Mouse (Mus musculus): ENCODE measurements around the gene Vps33a.

DNA sequence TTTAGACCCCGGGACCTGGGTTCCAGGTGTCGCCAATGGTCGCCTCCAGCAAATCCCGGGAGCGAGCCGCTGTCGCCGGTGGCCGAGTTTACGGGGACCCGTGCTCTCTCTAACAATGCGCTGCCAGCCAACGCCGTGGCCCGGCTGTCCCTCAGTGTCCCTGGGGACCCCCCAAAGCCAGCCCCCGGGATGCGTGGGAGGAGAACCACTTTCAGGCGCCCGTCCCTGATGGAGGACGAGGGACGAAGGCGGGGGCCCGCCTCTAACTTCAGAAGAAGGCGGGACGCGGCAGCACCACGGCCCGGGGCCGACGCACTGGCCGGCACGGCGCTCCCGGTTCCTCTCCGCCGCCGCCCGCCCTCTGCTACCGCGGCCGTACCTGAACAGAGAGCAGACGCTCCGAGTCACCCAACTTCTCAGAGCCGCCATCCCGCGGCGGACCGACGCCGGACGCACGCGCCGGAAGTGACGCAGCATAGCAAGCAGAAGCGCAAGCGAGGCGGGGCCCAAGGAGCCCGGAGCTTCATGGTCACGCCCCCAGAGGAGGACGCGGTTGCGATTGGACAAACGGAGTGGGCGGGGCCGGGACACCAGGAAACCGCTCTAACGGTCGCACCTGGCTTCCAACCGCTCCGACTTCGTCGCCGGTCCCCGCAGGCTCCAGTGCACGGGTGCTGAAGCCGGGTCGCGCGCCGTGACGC, 49.0 kb downstream of the Vps33a start, which contains the start of gene Diablo:
- TF ChIP-seq CTCF (IDR thresholded peaks at IDR 0.05; ENCODE audit: low read depth, low read length) (no peak), GATA2 (IDR thresholded peaks at IDR 0.05; ENCODE audit: borderline replicate concordance, low read depth, low read length) (no peak), GATA1 (IDR thresholded peaks at IDR 0.05; ENCODE audit: borderline replicate concordance, low read length) (no peak), POLR2AphosphoS5 (IDR thresholded peaks at IDR 0.05; ENCODE audit: insufficient replicate concordance, low read depth, low read length) (no peak)
